Mouse (Mus musculus): ENCODE results near the gene Trappc13. TPM values are rescaled to one million over a fixed set of nuclear protein-coding genes. Genes with fewer than 3 reads are reported as not detected.
"Not testable (repeated sequence)": the region's sequence is repeated elsewhere in the genome, so short reads cannot be mapped to it uniquely, and the experiment has no call there.

Trappc13 gene
- total RNA-seq (2021): 10 to 100 TPM; 31.0 to 34.1 TPM
- long read RNA-seq, experiment 1, transcript Trappc13-205 (12 exons, 3,538 nt): major isoform, 12 of 60 reads
- long read RNA-seq, experiment 1, partial matches to known transcripts: 3 of 60 reads
- long read RNA-seq, experiment 1, other reads (novel, unspliced or antisense): 45 of 60 reads
- long read RNA-seq, experiment 2, transcript Trappc13-205 (12 exons, 3,538 nt): major isoform, 10 of 62 reads
- long read RNA-seq, experiment 2, partial matches to known transcripts: 2 of 62 reads
- long read RNA-seq, experiment 2, other reads (novel, unspliced or antisense): 49 of 62 reads

DNA sequence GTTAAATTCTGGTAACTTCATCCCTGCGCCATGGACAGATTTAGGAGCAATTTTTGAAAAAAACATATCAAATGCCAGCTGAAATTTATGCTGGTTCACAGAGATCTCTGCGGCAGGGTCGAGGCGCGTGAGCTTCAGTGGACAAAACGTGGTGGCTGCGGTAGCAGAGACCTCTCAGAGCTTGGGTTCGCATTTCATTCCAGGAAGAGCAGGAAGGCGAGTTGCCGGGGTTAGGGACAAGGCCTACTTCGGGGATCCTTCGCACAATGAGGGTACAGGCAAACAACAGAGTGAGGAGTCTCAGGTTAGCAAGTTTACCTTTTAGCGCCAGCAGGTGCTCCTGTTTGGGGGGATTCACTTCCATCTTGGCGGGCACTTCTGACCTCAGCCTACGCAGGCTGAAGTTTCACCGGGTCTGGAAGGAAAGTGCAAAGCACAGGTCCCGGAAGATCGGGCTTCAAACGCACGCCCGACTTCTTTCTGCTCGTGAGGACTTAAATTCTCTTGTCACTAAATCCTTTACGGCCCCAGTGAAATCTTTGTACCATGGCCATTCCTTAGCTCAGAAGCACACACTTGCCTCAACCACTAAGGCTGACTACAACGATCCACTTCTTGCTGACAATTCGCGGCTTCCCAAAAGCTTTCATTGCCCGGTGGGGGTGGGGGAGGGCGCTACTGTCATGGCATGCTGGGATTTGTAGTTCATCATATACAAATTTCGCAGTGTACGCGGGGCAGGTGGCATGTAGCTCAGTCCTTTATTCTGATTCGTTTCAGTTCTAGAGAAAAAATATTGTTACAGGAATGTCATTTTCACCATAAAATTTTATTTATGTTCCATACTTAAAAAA lies at the start of gene Trappc13:
Gene Trappc13 (minus strand): TSS at position 674 of the 854 bp plus-strand sequence.
- no peak for DNase-seq
- Histone ChIP-seq H3K4me3 (peak within 1 kb of the TSS; percentile 85), H3K27ac (peak within 1 kb of the TSS; percentile 92)
- intact Hi-C loops (cut with DNase I): loop anchor here (5.0 kb wide), 1 partner anchor 49 kb away; the partner anchor contains the start of genes Cenpk and Ppwd1
- no peak for TF ChIP-seq CTCF (IDR thresholded peaks at IDR 0.05)

DNA sequence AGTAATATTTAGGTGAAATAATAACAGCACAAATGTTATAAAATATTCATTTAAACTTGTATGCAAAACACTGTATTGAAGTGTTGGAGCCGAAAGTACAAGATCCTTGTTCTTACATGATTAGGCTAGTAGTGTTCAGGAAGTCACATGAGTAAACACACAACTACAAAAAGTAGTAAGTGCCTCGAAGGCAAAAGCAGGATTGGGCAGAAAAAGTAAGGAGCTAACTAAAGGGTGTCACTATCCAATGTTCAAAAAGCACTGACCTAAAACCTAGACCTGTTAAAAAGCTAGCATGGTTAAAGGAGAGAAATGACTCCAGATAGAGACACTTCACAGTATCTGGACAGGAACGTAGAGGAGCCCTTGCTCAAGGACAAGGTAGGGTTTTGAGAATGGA lies 49.2 kb upstream of the Trappc13 start:
- intact Hi-C loops (cut with DNase I): loop anchor here (5.0 kb wide), 3 partner anchors 50 to 590 kb away; partner anchors contain the start of genes Adamts6, Cwc27, Trappc13 and Trim23
- TF ChIP-seq CTCF (IDR thresholded peaks at IDR 0.05): no peak

DNA sequence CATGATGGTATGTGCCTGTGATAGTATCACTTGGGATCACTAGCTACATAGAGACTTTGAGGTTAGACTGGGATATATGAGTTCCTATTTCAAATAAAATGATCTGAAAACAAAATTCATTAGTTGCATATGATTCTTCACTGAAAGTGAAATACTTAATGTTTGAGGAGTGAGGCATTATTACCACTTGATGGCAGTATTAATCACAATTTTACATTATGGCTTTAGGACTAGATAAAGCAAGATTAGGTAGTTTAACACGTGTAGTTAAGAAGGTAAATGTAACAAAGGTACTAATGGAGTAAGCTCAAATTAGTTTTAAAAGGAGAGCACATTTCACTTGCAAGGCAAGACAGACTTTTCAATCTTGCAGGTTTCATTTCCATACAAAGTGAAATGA lies 26.0 kb upstream of the Trappc13 start:
- TF ChIP-seq CTCF (IDR thresholded peaks at IDR 0.05): peak; percentile 34; the same call in 1 of the 2 replicates
- intact Hi-C loops (cut with DNase I): no loop called here
- DNase-seq: no peak
- Histone ChIP-seq H3K27ac (no peak overlapping the region), H3K4me3 (no peak overlapping the region)

More for the DNA sequence above, 49.2 kb upstream of the Trappc13 start:
- Histone ChIP-seq H3K4me3 (peak overlapping the region; percentile 84), H3K27ac (no peak overlapping the region)
- no peak for DNase-seq

DNA sequence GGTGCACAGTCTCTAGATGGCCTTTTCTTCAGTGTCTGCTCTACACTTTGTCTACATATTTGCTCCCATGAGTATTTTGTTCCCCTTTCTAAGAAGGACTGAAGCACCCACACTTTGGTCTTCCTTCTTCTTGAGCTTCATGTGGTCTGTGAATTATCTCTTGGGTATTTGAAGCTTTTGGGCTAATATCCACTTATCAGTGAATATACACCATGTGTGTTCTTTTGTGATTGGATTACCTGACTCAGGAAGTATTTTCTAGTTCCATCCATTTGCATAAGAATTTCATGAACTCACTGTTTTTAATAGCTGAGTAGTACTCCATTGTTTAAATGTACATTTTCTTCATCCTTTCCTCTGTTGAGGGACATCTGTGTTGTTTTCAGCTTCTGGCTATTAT lies 17.6 kb upstream of the Trappc13 start:
- intact Hi-C loops (cut with DNase I); H3K4me3 ChIP-seq; H3K27ac ChIP-seq; DNase-seq: not testable (repeated sequence)

DNA sequence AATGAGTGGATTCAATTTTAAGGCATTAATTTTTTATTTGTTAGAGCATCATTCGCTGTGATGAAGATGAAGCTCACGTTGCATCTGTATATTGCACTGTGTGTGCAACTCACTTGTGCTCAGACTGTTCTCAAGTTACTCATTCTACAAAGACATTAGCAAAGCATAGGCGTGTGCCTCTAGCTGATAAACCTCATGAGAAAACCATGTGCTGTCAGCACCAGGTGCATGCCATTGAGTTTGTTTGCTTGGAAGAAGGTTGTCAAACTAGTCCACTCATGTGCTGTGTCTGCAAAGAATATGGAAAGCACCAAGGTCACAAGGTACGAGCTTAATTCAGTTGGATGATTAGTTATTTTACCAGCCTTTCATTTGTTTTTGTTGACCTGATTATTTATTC lies 9.1 kb upstream of the Trappc13 start:
- DNase-seq: no peak
- Histone ChIP-seq H3K27ac (no peak overlapping the region), H3K4me3 (no peak overlapping the region)
- no peak for TF ChIP-seq CTCF (IDR thresholded peaks at IDR 0.05)
- intact Hi-C loops (cut with DNase I): no loop called here

DNA sequence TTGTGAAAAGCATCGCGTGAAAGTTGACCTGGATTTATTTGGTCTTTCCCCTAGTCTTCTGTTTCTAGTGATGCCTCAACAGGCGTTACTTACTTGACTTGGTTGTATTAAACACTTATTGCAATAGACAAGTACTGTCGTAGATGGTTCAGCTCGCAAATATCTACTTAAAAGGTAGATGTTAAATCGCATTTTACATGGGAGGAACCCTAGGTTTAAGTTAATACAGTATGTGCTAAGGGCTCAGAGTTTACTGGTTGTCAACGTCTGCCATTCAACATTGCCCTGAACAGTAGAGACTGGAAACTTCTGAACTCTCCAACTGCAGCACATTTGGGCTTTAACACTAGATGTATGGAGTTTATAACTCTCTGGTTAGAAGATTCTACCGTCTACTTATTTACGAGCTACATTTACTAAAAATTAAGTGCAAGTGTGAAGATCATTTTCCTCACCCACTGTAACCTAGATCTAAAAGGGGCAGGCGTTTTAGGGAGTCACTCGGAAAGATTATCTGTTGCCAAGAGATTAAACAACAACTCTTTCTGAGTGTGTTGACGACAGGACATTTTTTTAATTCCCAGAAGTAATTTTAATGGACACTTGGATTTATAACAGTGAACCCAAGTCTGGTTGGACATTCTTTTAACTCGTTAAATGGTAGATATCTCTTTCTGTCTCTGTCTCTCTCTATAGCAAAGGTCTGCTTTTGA lies 1.1 kb upstream of the Trappc13 start:
- intact Hi-C loops (cut with DNase I): loop anchor here (5.0 kb wide), 1 partner anchor 48 kb away; the partner anchor contains the start of genes Cenpk and Ppwd1
- no peak for DNase-seq
- H3K27ac ChIP-seq: peak overlapping the region; percentile 92
- TF ChIP-seq CTCF (IDR thresholded peaks at IDR 0.05): no peak
- peak overlapping the region; percentile 85 for H3K4me3 ChIP-seq

DNA sequence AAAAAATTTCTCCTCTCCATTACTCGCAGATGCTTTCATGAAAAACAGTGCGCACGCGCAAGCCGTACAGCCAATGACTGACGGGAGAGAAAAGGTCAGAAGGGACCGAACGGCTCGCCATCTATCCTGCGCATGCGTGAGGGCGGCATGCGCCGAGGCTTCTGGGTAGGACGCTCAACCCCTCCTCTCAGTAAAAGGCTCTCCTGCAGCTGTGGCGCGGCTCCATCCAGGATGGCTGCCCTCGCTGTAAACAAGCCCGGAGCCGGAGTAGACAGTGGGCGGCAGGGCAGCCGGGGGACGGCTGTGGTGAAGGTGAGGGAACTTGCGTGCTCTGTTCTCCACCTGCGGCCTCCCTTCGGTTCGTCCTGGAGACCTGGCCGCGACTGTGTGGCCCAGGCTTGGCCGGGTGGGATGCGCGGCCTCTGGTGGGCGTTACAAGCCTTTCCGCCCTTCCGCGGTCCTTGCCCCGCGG lies 417 bp upstream of the Trappc13 start, which contains the start of gene Trim23:
Gene Trim23 (plus strand): TSS at position 148 of the 472 bp plus-strand sequence.
- peak; percentile 99 for DNase-seq
- intact Hi-C loops (cut with DNase I): loop anchor here (5.0 kb wide), 1 partner anchor 49 kb away; the partner anchor contains the start of genes Cenpk and Ppwd1
- peak; percentile 43 for TF ChIP-seq CTCF (IDR thresholded peaks at IDR 0.05)

DNA sequence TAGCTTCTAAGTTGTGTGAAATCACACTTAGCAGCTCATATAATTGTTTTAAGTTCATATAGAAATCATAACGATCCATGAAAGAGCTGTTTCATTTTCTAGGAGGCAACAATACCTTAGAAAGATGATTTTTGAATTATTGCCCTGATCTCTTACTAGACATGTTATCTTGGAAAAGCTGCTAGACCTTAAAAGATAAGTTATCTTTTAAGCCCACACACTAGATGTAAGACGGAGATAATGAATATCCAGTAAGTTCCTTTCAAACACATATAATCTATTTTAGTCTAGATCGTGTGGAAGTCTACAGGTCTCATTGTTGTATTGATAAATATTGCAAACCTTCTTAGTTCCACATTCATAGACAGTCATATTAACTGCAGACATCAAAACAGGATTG lies 1.4 kb downstream of the Trappc13 start:
- Histone ChIP-seq H3K4me3 (peak overlapping the region; percentile 85), H3K27ac (peak overlapping the region; percentile 92; the same call in 1 of the 2 replicates)
- intact Hi-C loops (cut with DNase I): loop anchor here (5.0 kb wide), 1 partner anchor 50 kb away; the partner anchor contains the start of genes Cenpk and Ppwd1
- DNase-seq: no peak
- no peak for TF ChIP-seq CTCF (IDR thresholded peaks at IDR 0.05)

More for the DNA sequence above, 417 bp upstream of the Trappc13 start, which contains the start of gene Trim23:
- Histone ChIP-seq H3K4me3 (peak within 1 kb of the TSS; percentile 85), H3K27ac (peak within 1 kb of the TSS; percentile 92)

DNA sequence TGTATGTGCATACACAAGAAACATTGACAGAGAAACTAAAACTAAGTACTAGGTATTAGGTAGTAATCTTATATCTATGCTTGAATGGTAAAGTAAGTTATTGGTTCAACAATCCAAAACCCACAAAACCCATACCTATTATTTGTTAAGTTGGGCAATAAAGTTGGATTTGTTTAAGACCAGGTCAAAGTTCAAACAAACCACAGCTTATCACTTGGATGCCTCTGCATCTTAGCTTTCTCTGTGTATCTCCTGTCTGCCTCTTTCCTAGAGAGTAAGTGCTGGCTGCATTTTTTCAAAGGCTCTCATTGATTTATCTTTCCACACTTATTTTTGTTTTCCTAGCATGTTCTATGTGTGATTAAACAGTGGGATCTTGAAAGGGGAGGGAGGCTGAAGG lies 5.8 kb downstream of the Trappc13 start:
- no peak overlapping the region for H3K4me3 ChIP-seq
- no peak for DNase-seq
- intact Hi-C loops (cut with DNase I): no loop called here
- no peak for TF ChIP-seq CTCF (IDR thresholded peaks at IDR 0.05)
- H3K27ac ChIP-seq: no peak overlapping the region

DNA sequence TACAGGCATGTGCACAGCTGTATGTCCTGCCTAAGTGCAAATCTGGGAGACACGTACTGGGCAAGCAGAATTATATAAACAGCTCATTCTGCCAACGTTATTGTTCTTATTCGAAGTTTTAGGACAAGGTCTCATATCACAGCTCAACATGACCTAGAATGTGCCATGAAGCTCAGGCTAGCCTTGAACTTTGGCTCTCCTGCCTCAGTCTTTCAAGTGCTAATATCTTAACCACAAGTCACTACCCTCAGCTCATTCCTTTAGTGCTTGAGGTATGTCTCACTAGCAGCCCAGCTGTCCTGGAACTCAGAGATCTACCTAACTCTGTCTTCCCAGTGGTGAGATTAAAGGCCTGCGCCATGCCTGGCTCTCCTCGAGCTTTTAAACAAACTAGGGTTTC lies 6.6 kb downstream of the Trappc13 start:
- TF ChIP-seq CTCF (IDR thresholded peaks at IDR 0.05): no peak
- intact Hi-C loops (cut with DNase I): no loop called here
- Histone ChIP-seq H3K4me3 (no peak overlapping the region), H3K27ac (no peak overlapping the region)
- no peak for DNase-seq

DNA sequence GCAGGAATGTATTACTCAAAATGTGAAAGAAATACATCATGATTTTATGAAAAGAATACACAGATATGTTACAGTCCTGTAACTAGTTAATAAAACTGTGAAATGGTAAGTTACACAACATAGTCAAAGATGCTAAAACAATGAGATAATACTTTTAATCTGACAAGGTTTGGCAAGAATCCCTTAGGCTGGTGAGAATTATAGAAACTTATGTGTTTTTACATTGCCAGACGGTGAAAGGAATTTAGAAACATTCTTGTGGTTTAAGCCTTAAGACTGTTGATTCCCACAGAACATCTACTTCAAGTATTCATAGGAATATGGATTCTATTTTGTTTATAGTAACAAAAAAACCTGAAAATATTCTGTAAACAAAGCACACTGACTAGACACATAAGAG lies 22.6 kb downstream of the Trappc13 start:
- intact Hi-C loops (cut with DNase I): no loop called here
- no peak overlapping the region for H3K4me3 ChIP-seq
- DNase-seq: no peak
- no peak for TF ChIP-seq CTCF (IDR thresholded peaks at IDR 0.05)
- no peak overlapping the region for H3K27ac ChIP-seq

DNA sequence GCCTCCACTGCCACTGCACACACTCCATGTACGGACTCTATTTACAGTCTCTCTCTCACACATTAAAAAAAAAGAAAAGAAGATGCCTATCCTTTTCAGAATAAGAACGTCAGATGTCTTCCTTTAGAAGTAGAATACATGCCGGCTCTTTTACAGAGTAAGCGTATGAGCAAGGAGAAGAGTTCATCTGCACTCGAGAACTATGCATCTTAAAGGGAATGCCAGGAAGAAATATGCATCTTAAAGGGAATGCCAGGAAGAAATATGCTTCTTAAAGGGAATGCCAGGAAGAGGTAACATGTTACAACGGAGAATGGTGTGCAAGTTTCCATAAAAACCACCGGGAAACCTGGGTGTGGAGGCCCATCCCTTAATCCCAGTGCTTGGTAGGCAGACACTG lies 23.2 kb downstream of the Trappc13 start:
- intact Hi-C loops (cut with DNase I): no loop called here
- Histone ChIP-seq H3K27ac (no peak overlapping the region), H3K4me3 (no peak overlapping the region)
- no peak for DNase-seq
- TF ChIP-seq CTCF (IDR thresholded peaks at IDR 0.05): no peak

Data from gastrocnemius, adult 2 months (tissue).